ENCODE assay signal across 38 mouse cellular contexts in the genomic region with DNA sequence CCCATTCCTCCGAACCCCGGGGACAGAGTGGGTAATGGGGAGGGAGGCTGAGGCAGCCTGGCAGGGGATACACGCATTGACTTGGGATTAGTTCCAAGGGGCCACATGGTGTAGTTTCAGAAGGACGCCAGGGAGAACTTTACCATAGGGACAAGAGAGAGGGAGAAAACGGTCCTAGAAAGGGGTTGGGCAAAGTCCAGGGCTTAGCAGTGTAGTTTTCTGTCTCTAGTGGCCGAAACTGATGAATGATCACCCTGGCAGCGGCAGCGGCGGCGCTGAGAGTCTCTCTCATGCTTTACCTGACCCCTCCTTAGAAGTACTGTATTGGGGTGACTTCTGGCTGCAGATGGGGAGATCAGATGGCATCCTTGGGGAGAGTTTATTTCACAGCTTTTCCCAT. TPM values are rescaled to one million over a fixed set of nuclear protein-coding genes. Genes with fewer than 3 reads are reported as not detected.
"Had no signal": no experiment of that assay in that cellular context is flagged by ENCODE, and none has a peak within 500 bp of the region (broad histone marks: within the 10 kb centered on the region; RNA-seq: fewer than 3 reads in every experiment).

No protein-coding gene starts in this region.

- DNase-seq: gastrocnemius, postnatal 14 days; gastrocnemius, postnatal 36 days; heart, adult 2 months; heart, postnatal 14 days; heart, postnatal 36 days; kidney, adult 11 months; kidney, postnatal 10 days; layer of hippocampus, adult 9-11 months; layer of hippocampus, postnatal 36 days; liver; liver, embryonic 13.5 days; liver, postnatal 0 days had no signal

- ATAC-seq: forebrain, embryonic 16.5 days; hindbrain, postnatal 0 days; liver, postnatal 0 days had no signal

- H3K27me3 ChIP-seq: hindbrain, embryonic 13.5 days; hindbrain, embryonic 15.5 days; limb, embryonic 12.5 days had no signal

- H3K4me2 ChIP-seq: heart, embryonic 11.5 days; heart, embryonic 13.5 days; heart, embryonic 15.5 days; hindbrain, embryonic 13.5 days; hindbrain, embryonic 15.5 days; limb, embryonic 12.5 days; liver, embryonic 13.5 days; liver, embryonic 15.5 days had no signal

- H3K36me3 ChIP-seq: heart, embryonic 13.5 days; heart, embryonic 15.5 days; hindbrain, embryonic 13.5 days; hindbrain, embryonic 15.5 days; limb, embryonic 10.5 days; limb, embryonic 12.5 days; liver, embryonic 13.5 days; liver, embryonic 15.5 days had no signal

- H3K9ac ChIP-seq: heart, embryonic 13.5 days; heart, embryonic 15.5 days; hindbrain, embryonic 13.5 days; hindbrain, embryonic 15.5 days; limb, embryonic 12.5 days; liver, embryonic 13.5 days; liver, embryonic 15.5 days; liver, postnatal 0 days had no signal

- H3K4me1 ChIP-seq: heart, embryonic 15.5 days; hindbrain, embryonic 13.5 days; hindbrain, embryonic 15.5 days; limb, embryonic 10.5 days; limb, embryonic 12.5 days; liver, embryonic 13.5 days; liver, embryonic 15.5 days had no signal

- H3K27ac ChIP-seq: heart, adult 2 months; heart, embryonic 13.5 days; heart, embryonic 15.5 days; hindbrain, embryonic 13.5 days; hindbrain, embryonic 15.5 days; hindbrain, postnatal 0 days; limb, embryonic 10.5 days; limb, embryonic 12.5 days; liver, embryonic 13.5 days; liver, embryonic 15.5 days had no signal

- H3K9me3 ChIP-seq: heart, embryonic 13.5 days; heart, embryonic 15.5 days; hindbrain, embryonic 13.5 days; hindbrain, embryonic 15.5 days; limb, embryonic 10.5 days; limb, embryonic 12.5 days; liver, embryonic 13.5 days; liver, embryonic 15.5 days had no signal

- H3K4me3 ChIP-seq: heart, adult 2 months; heart, embryonic 13.5 days; heart, embryonic 15.5 days; hindbrain, embryonic 13.5 days; hindbrain, embryonic 15.5 days; limb, embryonic 10.5 days; limb, embryonic 12.5 days; liver, embryonic 13.5 days; liver, embryonic 15.5 days had no signal

RNA-seq across cellular contexts. Expression of gene Mettl7b, which starts 2.4 kb away (rescaled TPM):
- total RNA-seq: heart, adult 2 months; heart, postnatal 14 days; heart, postnatal 36 days; hematopoietic stem cell, adult 5-6 weeks; hindbrain, postnatal 0 days; layer of hippocampus, adult 18-20 months; layer of hippocampus, adult 8-10 months; layer of hippocampus, postnatal 14 days; layer of hippocampus, postnatal 36 days; left cerebral cortex, adult 18-20 months; left cerebral cortex, adult 8-10 months; left cerebral cortex, postnatal 14 days; left cerebral cortex, postnatal 36 days had no signal
- polyA plus RNA-seq: forebrain, embryonic 16.5 days; heart, embryonic 11.5 days; heart, embryonic 13.5 days; heart, embryonic 15.5 days; heart, postnatal 0 days; hindbrain, embryonic 11.5 days; hindbrain, embryonic 13.5 days; hindbrain, embryonic 15.5 days; hindbrain, postnatal 0 days; limb, embryonic 10.5 days; limb, embryonic 12.5 days; liver, embryonic 13.5 days; liver, embryonic 15.5 days had no signal

RNA-seq across cellular contexts. Expression of gene Itga7, which starts 24.7 kb away (rescaled TPM):
- total RNA-seq: hematopoietic stem cell, adult 5-6 weeks had no signal

RNA-seq across cellular contexts. Expression of gene Olfr9, which starts 30.9 kb away (rescaled TPM):
- total RNA-seq: gastrocnemius, adult 18-20 months; gastrocnemius, adult 8-10 months; gastrocnemius, postnatal 14 days; gastrocnemius, postnatal 36 days; heart, adult 2 months; heart, postnatal 14 days; heart, postnatal 36 days; hematopoietic stem cell, adult 5-6 weeks; hindbrain, postnatal 0 days; layer of hippocampus, adult 18-20 months; layer of hippocampus, adult 8-10 months; layer of hippocampus, postnatal 14 days; layer of hippocampus, postnatal 36 days; left cerebral cortex, adult 18-20 months; left cerebral cortex, adult 8-10 months; left cerebral cortex, postnatal 14 days; left cerebral cortex, postnatal 36 days had no signal
- polyA plus RNA-seq: forebrain, embryonic 16.5 days; gonadal fat pad, adult 2 months; heart, adult 2 months; heart, embryonic 11.5 days; heart, embryonic 13.5 days; heart, embryonic 15.5 days; heart, postnatal 0 days; hindbrain, embryonic 11.5 days; hindbrain, embryonic 13.5 days; hindbrain, embryonic 15.5 days; hindbrain, postnatal 0 days; intestine, embryonic 14.5 days; large intestine, adult 2 months; limb, embryonic 10.5 days; limb, embryonic 12.5 days; limb, embryonic 14.5 days; liver, embryonic 13.5 days; liver, embryonic 15.5 days; liver, postnatal 0 days had no signal
